Mouse (Mus musculus) limb, embryonic 12.5 days (tissue): Measurements from ENCODE around the gene Thrsp. TPM values are rescaled to one million over a fixed set of nuclear protein-coding genes. Genes with fewer than 3 reads are reported as not detected.

Experiments used
- ATAC-seq: fragments of 200-750 bp; cut with Nextera tagmentation; 2 replicates; pipeline ENCODE4 v1.8.0; 2017; ENCODE audit warnings: low read depth, moderate TSS enrichment; ENCODE audit not compliant: insufficient number of reproducible peaks, insufficient read depth, low FRiP score, low TSS enrichment
- H3K27ac ChIP-seq: fragments of 300-500 bp; sonication (generic); 2 replicates; pipeline ENCODE4 v1.5.1; 2016; ENCODE audit warnings: mild to moderate bottlenecking, moderate library complexity
- H3K27me3 ChIP-seq: fragments of 300-500 bp; sonication (generic); 2 replicates; pipeline ENCODE4 v1.6.1; 2016; ENCODE audit warnings: mild to moderate bottlenecking, moderate library complexity
- H3K36me3 ChIP-seq: fragments of 300-500 bp; sonication (generic); 2 replicates; pipeline ENCODE4 v1.6.1; 2016; ENCODE audit warnings: mild to moderate bottlenecking, moderate library complexity
- H3K4me1 ChIP-seq: fragments of 300-500 bp; sonication (generic); replicated peaks from 2 replicates; pipeline ENCODE4 v1.6.1; 2016
- H3K4me2 ChIP-seq: fragments of 300-500 bp; sonication (generic); 2 replicates; pipeline ENCODE4 v1.6.1; 2016; ENCODE audit warnings: mild to moderate bottlenecking, moderate library complexity
- H3K4me3 ChIP-seq: fragments of 300-500 bp; sonication (generic); replicated peaks from 2 replicates; pipeline ENCODE4 v1.5.1; 2016; ENCODE audit warnings: mild to moderate bottlenecking
- H3K9ac ChIP-seq: fragments of 300-500 bp; sonication (generic); replicated peaks from 2 replicates; pipeline ENCODE4 v1.6.1; 2016; ENCODE audit warnings: mild to moderate bottlenecking, moderate library complexity
- H3K9me3 ChIP-seq: fragments of 300-500 bp; sonication (generic); 2 replicates; pipeline ENCODE4 v1.6.1; 2016; ENCODE audit warnings: mild to moderate bottlenecking, moderate library complexity
- WGBS: fragments of 180-500 bp; shearing (Covaris S2); methylation state at CpG from one replicate; pipeline ENCODE4 v1.1.7; 2016; 5-methylcytosine and 5-hydroxymethylcytosine counted together
- polyA plus RNA-seq: library from polyadenylated mRNA; unstranded; fragments of >200 nt; fragmentation: Nextera tagmentation; extraction: Ambion mirVana; gene quantifications from 2 replicates; pipeline ENCODE4 v1.2.1, GENCODE M21; 2016

Gene Thrsp
- polyA plus RNA-seq, 1 experiment from 2014 or later, result 0.64 TPM

GRCm38 (mm10) chr7:97416473-97416872, 1.1 kb downstream of the Thrsp start:
- Histone ChIP-seq H3K27me3 (no peaks in the 10 kb centered on the region), H3K9ac (no peak overlapping the region), H3K4me2 (no peak overlapping the region), H3K4me1 (peaks cover 9% of the 10 kb centered on the region), H3K36me3 (peaks cover 6% of the 10 kb centered on the region; the same call in 1 of the 2 replicates), H3K27ac (no peak overlapping the region), H3K4me3 (no peak overlapping the region), H3K9me3 (no peaks in the 10 kb centered on the region)
- ATAC-seq, result no peak
- WGBS, result 79% methylated on average over 4 of the region's 4 CpGs

GRCm38 (mm10) chr7:97414915-97415687, 2.4 kb downstream of the Thrsp start:
- ATAC-seq, result 0 out of 2 replicates have a peak, but pooled peaks have one; percentile 66
- 40% methylated on average over 9 of the region's 9 CpGs for whole genome bisulfite sequencing
- peaks cover 19% of the 10 kb centered on the region for H3K36me3 ChIP-seq
- H3K4me3 ChIP-seq, result no peak overlapping the region
- H3K27me3 ChIP-seq, result no peaks in the 10 kb centered on the region
- no peak overlapping the region for H3K4me2 ChIP-seq
- H3K4me1 ChIP-seq, result peaks cover 9% of the 10 kb centered on the region
- H3K9me3 ChIP-seq, result no peaks in the 10 kb centered on the region
- no peak overlapping the region for H3K27ac ChIP-seq
- H3K9ac ChIP-seq, result no peak overlapping the region

DNA sequence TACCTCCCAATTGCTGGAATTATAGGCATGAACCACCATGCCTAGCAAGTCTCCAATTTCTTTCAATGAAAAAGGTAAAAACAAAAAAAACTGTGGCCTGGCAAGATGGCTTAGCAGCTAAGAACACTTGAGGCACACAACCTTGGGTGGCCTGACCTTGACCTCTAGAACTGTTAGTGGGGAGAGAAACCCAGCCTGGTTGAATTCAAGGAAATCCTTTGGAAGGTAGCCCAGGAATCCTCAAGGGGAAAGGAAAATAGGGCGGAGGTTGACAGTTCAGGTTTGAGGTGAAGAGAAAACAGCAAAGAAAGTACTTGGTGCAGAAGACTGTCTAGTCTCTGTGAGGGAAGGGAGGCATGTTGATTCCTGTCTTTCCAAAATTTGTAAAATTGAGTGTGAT, 3.1 kb downstream of the Thrsp start:
- H3K36me3 ChIP-seq, result peaks cover 26% of the 10 kb centered on the region
- H3K4me1 ChIP-seq, result peaks cover 9% of the 10 kb centered on the region
- no peak overlapping the region for H3K9ac ChIP-seq
- ATAC-seq, result no peak
- WGBS, result 79% methylated on average over 1 of the region's 1 CpGs
- no peak overlapping the region for H3K4me3 ChIP-seq
- no peak overlapping the region for H3K27ac ChIP-seq
- H3K9me3 ChIP-seq, result no peaks in the 10 kb centered on the region
- no peak overlapping the region for H3K4me2 ChIP-seq
- no peaks in the 10 kb centered on the region for H3K27me3 ChIP-seq

DNA sequence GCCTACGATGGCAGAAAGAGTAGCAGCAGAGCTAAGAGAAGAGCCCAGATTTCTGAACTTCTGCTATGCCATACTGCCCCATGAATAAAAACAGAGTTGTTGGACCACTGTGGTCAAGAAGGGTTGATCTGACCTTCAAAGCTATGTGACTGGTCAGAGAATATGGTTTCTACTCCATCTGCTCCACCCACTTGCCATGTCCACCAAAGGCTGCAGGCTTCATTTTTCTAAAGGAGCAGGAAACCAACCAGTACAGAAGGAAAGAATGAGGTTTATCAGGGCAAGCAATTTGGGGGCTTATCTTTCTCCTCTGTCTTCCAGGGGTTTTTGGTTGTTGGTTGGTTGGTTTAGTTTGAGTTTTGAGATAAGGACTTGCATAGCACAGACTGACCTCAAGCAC, 3.5 kb downstream of the Thrsp start:
- H3K36me3 ChIP-seq, result peaks cover 31% of the 10 kb centered on the region
- ATAC-seq, result no peak
- no peaks in the 10 kb centered on the region for H3K27me3 ChIP-seq
- peaks cover 9% of the 10 kb centered on the region for H3K4me1 ChIP-seq
- no peak overlapping the region for H3K4me3 ChIP-seq
- WGBS, result 93% methylated on average over 1 of the region's 1 CpGs
- no peak overlapping the region for H3K9ac ChIP-seq
- no peaks in the 10 kb centered on the region for H3K9me3 ChIP-seq
- no peak overlapping the region for H3K4me2 ChIP-seq
- H3K27ac ChIP-seq, result no peak overlapping the region

GRCm38 (mm10) chr7:97411575-97411974, 6.0 kb downstream of the Thrsp start:
- Histone ChIP-seq H3K4me2 (no peak overlapping the region), H3K27ac (no peak overlapping the region), H3K4me1 (peaks cover 9% of the 10 kb centered on the region), H3K36me3 (peaks cover 52% of the 10 kb centered on the region), H3K4me3 (no peak overlapping the region), H3K9me3 (no peaks in the 10 kb centered on the region), H3K27me3 (no peaks in the 10 kb centered on the region), H3K9ac (no peak overlapping the region)
- no peak for ATAC-seq
- WGBS, result 82% methylated on average over 3 of the region's 3 CpGs

DNA sequence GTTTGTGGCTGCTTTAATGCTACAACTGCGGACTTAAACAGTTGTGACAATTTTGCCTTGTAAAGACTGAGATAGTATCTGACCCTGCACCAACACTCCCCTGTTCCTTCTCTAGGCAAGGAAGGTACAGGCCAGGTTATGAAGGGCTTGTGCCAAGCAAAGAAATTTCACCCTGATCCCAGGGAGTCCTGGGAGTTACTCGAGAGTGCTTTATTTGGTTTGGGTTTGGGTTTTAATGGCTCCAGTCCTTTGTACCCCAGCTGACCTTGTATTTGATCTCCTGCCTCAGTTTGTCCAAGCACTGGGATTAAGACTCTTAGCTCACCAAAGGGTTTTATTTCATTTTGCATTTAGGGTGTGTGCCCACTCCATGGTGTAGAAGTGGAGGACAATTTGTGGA, 6.4 kb downstream of the Thrsp start:
- Histone ChIP-seq H3K4me1 (peaks cover 9% of the 10 kb centered on the region), H3K9me3 (no peaks in the 10 kb centered on the region), H3K9ac (no peak overlapping the region), H3K36me3 (peaks cover 54% of the 10 kb centered on the region), H3K4me3 (no peak overlapping the region), H3K4me2 (no peak overlapping the region), H3K27ac (no peak overlapping the region), H3K27me3 (no peaks in the 10 kb centered on the region)
- no peak for ATAC-seq
- WGBS, result 97% methylated on average over 2 of the region's 2 CpGs

DNA sequence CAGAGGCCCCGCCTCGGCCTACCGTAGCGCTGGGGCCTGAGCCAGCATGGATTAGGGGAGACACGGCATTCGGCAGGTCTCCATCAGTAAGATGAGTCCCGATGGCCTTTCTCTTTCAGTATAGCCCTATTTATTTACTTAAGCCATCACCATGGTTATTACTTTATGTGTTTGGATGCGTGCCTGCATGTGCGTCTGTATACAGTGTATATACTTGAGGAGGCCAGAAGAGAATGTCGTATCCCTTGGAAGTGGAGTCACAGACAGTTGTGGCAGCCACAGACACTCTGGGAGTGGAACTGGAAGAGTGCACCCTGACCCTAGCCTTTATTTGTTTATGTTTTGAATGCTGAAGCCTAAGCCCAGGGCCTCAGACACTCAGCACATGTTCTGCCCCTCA, 10.4 kb downstream of the Thrsp start:
- peaks cover 78% of the 10 kb centered on the region for H3K36me3 ChIP-seq
- WGBS, result 88% methylated on average over 10 of the region's 10 CpGs
- ATAC-seq, result no peak

DNA sequence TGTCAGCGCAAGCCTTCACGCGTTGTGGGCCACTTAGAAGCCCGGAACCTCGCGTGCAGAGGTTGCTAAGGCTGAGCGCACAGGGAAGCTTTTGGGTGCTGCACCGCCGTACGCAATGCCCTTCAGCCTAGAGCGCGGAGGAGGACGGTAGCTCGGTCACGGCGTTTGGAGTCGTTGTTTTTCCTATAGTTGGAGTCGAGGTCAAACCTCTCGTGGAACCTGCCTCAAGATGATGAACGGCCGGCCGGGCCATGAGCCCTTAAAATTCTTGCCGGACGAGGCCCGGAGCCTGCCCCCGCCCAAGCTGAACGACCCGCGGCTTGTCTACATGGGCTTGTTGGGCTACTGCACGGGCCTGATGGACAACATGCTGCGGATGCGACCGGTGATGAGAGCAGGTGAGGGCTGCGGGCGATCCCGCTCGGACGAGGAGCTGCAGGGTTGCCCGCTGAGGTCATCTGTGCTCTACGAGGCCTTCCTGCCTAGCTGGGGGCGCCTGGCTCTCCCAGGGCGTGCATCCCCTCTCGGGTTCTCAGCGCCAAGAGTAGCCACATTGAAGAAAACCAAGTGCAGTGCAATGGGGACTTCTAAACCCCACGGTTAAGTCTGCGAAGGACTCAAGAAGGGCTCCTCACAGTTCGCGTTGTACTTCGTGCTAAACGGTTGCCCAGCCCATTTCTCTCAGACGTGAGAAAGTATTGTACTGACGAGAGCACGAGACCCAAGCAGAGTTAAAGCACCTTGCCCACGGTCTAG, 17.4 kb downstream of the Thrsp start, which contains the start of gene Ndufc2:
Gene Ndufc2, plus strand, starts transcription at position 44 of the 756 bp plus-strand sequence.
- ATAC-seq, result peak; percentile 86
- Histone ChIP-seq H3K9me3 (peaks cover 8% of the 10 kb centered on the region), H3K36me3 (peaks cover 25% of the 10 kb centered on the region), H3K9ac (peak within 1 kb of the TSS; percentile 94), H3K27ac (peak within 1 kb of the TSS; percentile 79), H3K4me3 (peak within 1 kb of the TSS; percentile 74), H3K27me3 (no peaks in the 10 kb centered on the region), H3K4me1 (peaks cover 13% of the 10 kb centered on the region), H3K4me2 (peak within 1 kb of the TSS; percentile 74)
- under 1% methylated on average over 54 of the region's 54 CpGs for WGBS

More for the DNA sequence above, 10.4 kb downstream of the Thrsp start:
- Histone ChIP-seq H3K4me1 (no peaks in the 10 kb centered on the region), H3K9me3 (peaks cover 8% of the 10 kb centered on the region), H3K27me3 (no peaks in the 10 kb centered on the region), H3K9ac (no peak overlapping the region), H3K4me2 (no peak overlapping the region), H3K27ac (no peak overlapping the region), H3K4me3 (no peak overlapping the region)

GRCm38 (mm10) chr7:97398943-97399342, 18.6 kb downstream of the Thrsp start:
- ATAC-seq, result no peak
- Histone ChIP-seq H3K36me3 (peaks cover 19% of the 10 kb centered on the region), H3K9me3 (peaks cover 8% of the 10 kb centered on the region), H3K9ac (no peak overlapping the region), H3K27ac (no peak overlapping the region), H3K4me1 (peaks cover 13% of the 10 kb centered on the region), H3K27me3 (no peaks in the 10 kb centered on the region), H3K4me2 (no peak overlapping the region), H3K4me3 (no peak overlapping the region)
- 88% methylated on average over 6 of the region's 6 CpGs for WGBS

- no peak overlapping the region for H3K9ac ChIP-seq
- H3K36me3 ChIP-seq, result peaks cover 37% of the 10 kb centered on the region
Measured at GRCm38 (mm10) chr7:97394375-97394774, 23.2 kb downstream of the Thrsp start.

DNA sequence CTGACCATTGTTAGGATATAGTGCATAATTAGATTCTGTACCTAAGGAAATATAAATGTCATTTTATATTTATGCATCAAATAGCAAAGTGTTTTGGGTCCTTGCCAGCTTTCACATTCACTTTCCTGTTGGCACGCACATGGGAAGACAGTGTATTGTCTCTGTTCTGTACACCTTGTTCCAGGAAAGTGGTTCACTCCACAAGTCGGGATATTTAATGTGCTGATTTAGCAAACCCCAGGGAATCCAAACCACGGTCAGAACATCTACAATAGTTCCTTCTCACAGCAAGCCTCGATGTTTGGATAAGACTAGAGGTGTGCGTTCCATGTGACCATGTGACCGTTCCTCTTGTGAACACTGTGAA, 25.5 kb downstream of the Thrsp start:
- no peak for ATAC-seq
- no peaks in the 10 kb centered on the region for H3K9me3 ChIP-seq
- peaks cover 58% of the 10 kb centered on the region for H3K36me3 ChIP-seq
- H3K4me3 ChIP-seq, result no peak overlapping the region
- no peak overlapping the region for H3K27ac ChIP-seq
- no peaks in the 10 kb centered on the region for H3K27me3 ChIP-seq
- 91% methylated on average over 6 of the region's 6 CpGs for WGBS
- no peaks in the 10 kb centered on the region for H3K4me1 ChIP-seq
- H3K4me2 ChIP-seq, result no peak overlapping the region
- no peak overlapping the region for H3K9ac ChIP-seq

More at GRCm38 (mm10) chr7:97394375-97394774, 23.2 kb downstream of the Thrsp start:
- H3K4me2 ChIP-seq, result no peak overlapping the region
- H3K9me3 ChIP-seq, result no peaks in the 10 kb centered on the region
- 77% methylated on average over 2 of the region's 2 CpGs for WGBS
- H3K27me3 ChIP-seq, result no peaks in the 10 kb centered on the region
- no peak overlapping the region for H3K4me3 ChIP-seq
- no peaks in the 10 kb centered on the region for H3K4me1 ChIP-seq
- H3K27ac ChIP-seq, result no peak overlapping the region
- ATAC-seq, result no peak
